Mouse (Mus musculus) frontal cortex, adult (tissue): ENCODE measurements around the gene Lgals2.

Experiments
- ATAC-seq: cut with Nextera tagmentation; 2 replicates; pipeline ENCODE4 v1.9.2; 2017; ENCODE audit warnings: mild to moderate bottlenecking, moderate library complexity, mixed read lengths; ENCODE audit not compliant: low TSS enrichment

Lgals2 gene

DNA sequence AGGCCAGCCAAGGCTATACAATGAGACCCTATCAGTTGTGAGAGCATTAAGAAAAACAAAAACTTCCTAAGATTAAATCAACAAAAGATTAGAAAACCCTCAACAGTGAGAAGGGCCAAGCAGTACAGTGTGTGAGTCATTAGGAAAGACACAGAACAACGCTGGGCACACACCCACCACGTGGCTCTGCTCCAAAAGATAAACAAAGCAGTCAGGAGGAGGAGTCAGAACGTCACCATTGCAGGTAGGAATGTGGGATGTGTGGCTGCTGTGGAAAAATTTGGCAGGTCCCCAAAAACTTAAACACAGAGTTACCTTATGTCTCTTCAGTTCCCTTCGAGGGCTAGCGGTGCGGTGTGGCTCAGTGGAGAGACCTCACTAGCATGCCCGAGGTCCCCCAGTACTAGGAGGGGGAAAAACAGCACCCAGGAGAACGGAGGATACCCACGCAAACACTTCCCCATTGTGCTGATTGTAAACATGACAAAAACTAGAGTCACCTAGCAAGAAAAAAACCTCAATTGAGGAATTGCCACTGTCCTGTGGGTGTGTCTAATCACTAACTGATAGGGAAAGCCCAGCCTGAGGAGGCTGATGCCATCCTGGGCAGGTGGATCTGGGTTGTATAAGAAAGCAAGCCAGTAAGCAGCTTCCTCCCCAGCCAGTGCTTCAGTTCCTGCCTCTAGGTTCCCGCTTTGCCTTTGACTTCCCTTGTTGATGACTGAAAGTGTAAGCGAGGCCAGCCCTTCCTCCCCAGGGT, 39.8 kb downstream of the Lgals2 start:
- no peak for ATAC-seq

DNA sequence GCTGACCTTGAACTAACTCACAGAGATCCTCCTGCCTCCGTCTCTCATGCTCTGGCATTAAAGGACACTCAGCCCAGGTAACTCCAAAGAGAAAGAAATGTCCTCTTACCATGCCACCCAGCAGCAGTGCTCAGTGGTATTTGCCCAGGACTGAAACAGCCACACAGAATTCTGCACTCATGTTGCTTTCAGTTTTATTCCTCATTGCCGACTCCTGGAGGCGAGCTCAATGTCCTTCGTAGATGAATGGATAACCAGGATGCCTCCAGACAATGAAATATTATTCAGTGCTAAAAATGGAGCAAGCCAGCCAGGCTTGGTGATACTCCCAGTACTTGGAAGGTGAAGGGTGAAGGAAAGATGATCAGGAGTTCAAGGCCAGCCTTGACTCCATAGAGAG, 41.7 kb downstream of the Lgals2 start:
- ATAC-seq, result no peak

DNA sequence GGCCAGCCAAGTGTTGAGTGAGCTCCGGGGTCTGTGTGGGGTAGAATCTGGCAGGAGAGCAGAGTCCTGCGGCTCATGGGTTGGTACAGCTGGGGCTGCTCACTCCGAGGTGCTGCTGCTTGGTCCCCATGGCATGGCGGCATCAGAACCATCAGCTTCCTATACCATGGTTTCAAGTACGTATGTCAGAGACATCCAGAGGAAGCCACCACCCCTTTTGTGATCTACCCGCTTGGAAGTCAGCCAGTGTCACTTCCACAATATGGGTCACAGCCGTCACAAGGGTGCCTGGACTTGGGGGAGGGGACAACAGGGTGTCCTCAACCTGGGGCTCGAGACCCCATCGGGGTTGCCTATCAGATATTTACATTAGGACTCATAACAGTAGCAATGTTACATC, 45.2 kb downstream of the Lgals2 start:
- no peak for ATAC-seq

DNA sequence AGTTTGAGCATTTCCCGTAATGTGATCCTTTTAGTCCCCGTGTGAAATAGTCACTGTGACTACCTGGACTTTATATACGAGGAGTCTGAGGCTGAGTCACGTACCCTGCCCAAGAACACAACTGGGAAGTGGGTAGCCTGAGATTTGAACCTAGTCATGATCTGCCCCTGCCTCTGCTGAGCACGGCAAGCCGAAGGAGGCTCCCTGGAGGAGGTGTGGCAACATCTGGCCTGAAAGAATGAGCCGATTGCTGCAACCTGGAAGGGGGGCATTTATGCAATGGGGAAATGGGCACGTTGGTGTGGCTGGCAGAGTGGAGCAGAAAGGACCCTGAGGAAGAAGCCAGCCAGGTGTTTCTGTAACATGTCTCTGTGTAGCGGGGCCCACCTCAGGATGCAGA, 45.6 kb downstream of the Lgals2 start:
- no peak for ATAC-seq

DNA sequence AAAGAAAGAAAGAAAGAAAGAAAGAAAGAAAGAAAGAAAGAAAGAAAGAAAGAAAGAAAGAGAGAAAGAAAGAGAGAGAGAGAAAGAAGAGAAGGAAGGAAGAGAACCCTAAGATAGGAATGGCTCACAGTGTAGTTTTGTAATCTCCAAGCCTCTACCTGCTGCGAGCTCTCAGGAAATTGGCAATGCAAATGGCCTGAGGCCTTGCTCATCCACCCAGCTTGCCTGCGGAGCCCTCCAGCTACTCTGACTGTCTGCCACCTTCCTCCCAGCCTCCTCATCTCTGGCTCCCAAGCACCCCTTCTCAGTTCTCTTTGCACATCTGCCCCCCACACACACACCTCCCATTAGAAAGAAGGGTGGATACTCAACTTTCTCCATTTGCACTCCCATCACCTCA, 46.3 kb downstream of the Lgals2 start:
- ATAC-seq, result no peak

DNA sequence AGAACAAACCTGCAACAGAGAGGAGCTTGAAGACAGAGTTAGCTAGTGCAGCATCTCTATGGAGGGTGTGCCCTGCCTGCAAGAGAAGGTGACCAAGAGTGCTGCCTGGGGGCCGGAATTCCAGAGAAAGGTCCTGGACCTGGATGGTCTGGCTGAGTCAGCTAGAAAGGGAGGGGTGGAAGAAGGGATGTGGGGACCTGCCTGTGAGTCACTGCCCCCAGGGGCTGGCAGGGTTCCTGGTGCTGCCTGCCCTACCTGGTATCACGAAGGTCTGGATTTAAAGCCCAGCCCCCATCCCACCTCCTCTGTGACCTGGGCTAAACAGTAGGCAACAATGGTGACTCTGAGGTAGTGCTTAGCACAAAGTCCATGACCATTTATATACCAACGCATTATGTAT, 48.2 kb downstream of the Lgals2 start:
- ATAC-seq, result no peak

DNA sequence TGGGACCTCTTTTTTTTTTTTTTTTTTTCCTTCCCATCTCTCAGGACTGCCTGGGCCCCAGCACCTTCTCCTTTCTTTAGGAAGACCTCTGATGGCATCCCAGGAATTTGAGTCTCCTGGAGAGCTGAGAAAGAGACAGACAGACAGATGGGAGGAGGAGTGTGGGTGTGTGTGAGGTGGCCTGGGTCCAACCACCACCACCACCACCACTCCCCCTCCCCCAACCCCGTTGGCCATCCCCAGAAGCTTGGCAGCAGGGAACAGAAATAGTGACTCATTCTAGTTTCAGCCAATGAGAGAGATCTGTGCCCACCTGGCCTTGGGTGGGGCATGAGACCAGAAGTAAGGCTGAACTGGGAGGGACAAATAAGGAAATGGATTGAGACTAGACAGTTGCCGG, 48.7 kb downstream of the Lgals2 start:
- ATAC-seq, result no peak

DNA sequence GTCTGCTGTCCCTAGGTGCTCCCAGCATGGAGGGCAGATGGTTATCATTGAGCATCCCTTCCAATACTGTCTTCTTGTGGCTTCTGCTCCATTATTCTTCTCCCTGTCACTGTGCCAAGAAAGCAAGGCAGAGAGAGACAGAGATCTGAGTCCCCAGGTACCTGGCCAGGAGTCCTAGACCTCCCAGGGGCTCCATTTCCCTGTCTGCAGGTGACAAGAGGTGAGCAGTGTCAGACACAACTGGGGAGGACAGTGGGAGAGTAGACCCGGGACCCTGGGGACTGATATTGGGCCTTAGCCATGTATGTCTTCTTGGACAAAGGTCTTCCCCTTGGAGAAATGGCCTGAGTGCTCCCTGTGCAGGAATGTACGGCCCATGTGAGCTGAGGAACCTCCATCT, 50.0 kb downstream of the Lgals2 start:
- no peak for ATAC-seq

DNA sequence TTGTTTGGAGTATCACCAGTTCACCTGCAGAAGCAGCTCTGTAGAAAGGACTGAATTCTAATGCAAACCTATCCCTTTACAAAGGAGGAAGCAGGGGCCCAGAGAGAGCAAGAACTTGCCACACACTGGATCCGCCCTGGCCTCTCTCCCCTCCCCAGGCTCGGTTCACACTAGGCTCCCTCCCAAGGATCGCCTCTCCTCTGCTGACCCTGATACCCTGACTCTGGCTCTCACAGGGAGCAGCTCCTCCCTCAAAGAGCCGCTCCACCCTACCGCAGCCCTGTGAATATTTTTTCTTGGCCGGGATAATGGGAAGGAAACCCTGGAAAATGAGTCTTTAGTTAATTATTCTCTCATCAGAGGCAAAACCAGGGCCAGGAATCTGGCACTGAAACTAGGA, 51.0 kb downstream of the Lgals2 start:
- no peak for ATAC-seq

DNA sequence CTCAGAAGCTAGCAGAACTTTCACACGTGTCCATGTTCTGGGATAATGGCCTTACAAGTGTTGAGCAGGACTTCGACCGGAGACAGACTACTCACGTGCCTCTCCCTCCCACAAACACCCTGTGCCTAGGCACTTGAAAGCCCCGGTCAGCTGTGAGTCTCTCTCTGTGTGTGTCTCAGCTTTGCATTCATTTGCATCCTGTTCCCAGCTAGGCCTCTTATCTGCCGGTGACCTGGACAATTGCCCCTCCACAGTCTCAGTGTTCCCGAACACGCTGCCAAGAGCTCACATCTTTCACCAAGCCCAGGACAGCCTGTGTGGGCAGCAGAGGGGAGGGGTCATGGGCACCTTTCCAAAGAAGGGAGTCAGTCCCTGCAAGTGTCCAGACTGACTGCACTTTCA, 51.8 kb downstream of the Lgals2 start:
- no peak for ATAC-seq

DNA sequence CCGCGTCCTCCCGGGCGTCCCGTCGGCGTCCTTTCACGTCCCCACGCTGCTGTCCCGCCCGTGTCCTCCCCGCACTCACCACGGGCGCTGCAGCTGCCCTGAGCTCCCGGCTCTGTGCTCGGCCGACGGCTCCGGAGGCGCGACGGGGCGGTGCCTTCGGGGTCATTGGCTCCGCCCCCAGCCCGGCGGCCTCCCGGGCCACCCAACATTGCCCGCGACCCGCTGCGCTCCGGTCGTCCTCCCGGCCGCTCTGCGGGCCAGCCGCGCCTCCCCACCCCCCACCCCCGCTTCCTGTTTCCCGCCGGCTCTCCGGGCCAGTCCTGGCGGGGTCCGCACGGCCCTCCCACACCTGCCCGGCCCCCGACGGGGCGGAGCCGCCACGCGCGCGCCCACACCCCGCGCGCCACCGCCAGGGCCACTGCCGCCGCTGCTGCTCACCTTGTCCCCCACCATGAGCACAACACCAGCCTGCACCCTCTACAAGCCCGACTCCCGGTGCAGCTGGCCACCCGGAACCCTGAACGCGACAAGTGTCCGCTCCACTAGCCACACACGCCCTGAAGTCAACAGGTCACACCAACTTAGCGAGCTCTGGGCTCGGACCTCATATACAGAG, 52.4 kb downstream of the Lgals2 start, which contains the start of gene Card10:
Card10 (minus strand) TSS at position 267 of the 616 bp plus-strand sequence.
- no peak for ATAC-seq

DNA sequence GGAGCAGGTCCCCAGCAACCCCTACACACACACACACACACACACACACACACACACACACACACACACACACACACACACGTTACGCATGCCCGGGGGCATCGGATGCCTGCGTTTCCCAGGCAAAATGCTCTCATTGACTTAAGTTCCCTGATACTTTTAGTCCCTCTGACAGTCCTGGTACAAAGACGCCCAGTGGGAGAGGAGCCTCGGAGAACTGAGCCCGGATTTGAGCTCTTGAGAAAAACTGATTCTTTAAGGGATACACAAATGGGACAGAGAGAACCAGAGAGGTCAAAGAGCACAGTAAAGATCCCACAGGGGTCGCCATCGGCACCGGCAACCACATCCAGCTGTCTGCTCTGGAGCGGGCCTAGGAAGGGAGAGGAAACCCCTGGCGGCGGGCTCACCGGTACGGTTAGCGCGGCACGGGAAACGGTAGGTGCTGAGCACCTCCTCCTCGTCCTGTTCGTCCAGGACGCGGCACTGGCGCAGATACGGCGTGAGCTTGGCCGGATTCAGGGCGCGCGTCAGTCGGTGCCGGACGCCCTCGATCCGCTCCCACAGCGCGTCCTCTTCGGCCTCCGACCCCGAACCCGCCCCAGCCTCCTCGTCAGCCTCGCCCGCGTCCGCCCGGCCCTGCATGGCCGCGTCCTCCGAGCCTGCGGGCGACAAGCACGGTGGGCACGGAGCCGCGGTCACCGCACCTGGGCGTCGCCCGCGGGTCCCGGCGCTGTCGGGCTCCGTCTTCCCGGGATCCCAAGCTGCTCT, 53.2 kb downstream of the Lgals2 start:
- no peak for ATAC-seq

DNA sequence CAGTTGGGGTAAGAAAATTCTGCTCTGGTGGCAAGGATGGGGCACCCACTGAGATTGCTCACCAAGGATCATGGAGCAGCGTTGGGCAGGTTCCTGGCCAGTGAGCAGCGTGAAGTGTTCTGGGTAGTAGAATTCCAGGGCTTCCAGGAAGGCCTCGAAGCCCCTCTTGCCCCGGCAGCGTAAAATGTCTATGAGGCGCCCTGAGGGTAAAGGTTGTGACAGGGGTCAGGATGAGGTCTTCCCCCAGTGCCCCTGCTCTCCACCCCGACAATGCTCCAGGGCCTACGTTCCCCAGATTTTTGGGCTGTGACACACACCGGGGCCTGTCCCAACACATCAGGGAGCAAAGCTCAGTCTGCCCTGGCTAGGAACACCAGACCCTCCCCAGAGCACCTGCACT, 53.8 kb downstream of the Lgals2 start:
- no peak for ATAC-seq
